Mouse (Mus musculus) brain, embryonic 14.5 days (tissue): ENCODE results near the gene Dcst2.

ENCODE experiments used
- CTCF ChIP-seq: fragments of 200-500 bp; IDR thresholded peaks from 2 replicates; pipeline ENCODE4 v1.5.1; 2012; ENCODE audit warnings: inconsistent platforms, mild to moderate bottlenecking, moderate library complexity, borderline replicate concordance; ENCODE audit not compliant: insufficient read depth, insufficient read length; ENCODE audit errors: extremely low read depth
- POLR2A ChIP-seq: fragments of 200-500 bp; IDR thresholded peaks from 2 replicates; pipeline ENCODE4 v1.6.1; 2012; ENCODE audit warnings: mild to moderate bottlenecking, inconsistent platforms, borderline replicate concordance; ENCODE audit not compliant: poor library complexity, insufficient read depth, insufficient read length, severe bottlenecking; ENCODE audit errors: extremely low read depth

DNA sequence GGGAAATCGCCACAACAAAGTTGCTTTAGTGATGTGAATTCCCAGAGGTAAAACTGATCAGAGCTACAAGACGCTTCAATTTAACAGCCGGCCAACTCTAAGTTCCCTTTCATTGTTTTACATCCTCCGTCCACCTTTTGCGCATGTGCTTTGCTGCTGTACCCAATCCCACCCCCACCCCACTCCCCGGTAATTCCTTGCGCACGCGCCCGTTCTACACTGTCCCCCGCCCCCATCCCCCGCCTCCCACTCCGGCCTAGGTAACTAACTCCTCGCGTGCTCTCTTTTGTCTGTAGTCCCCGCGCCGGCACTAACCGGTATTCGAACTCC lies 56.0 kb downstream of the Dcst2 start:
- TF ChIP-seq CTCF (no peak), POLR2A (0 out of 2 replicates have a peak, but pooled peaks have one; percentile 26)
